Mouse (Mus musculus): ENCODE data around the gene Ttc21a. TPM values are rescaled to one million over a fixed set of nuclear protein-coding genes. Genes with fewer than 3 reads are reported as not detected.
A peak's percentile ranks its signal among the peaks of the same experiment; 100 is the strongest.
"Not testable (repeated sequence)": the region's sequence is repeated elsewhere in the genome, so short reads cannot be mapped to it uniquely, and the experiment has no call there.

Ttc21a gene
- polyA plus RNA-seq, 1 experiment from 2014 or later = 0.38 TPM

DNA sequence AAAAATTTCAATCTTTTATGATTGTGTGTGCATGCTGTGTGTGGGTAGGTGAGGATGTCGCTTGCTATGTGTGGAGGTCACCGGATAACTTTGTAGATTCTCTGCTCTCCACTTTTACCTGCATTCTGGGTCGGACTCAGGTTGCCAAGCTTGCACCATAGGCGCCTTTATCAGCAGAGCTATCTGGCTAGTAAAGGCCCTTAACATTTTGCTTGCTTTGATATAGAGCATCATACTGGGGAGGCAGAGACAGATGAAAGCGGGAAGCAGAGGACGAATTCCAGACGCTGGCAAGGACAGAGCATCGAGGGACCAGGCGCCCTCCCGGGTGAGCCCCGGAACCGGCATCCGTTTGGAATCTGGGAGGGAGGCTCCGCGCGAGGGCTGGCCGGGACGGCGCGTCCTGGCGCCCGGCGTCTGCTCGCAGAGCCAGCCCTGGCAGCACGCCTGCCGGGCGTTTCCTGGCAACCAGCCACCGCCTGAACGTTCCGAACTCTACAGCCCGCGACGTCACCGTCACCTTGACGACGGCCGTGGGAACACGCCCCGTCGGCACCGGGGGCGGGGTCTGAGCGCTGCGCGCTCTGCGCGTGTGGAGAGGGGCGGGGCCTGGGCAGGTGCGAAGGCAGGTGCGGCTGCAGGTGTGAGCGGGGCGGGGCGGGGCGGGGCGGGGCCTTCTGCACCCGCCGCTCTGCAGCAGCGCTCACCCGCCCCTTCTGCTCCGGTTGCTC, 73.5 kb downstream of the Ttc21a start:
- no peaks in the 10 kb centered on the region for H3K36me3 ChIP-seq
- H3K4me1 ChIP-seq = no peaks in the 10 kb centered on the region
- ATAC-seq (ENCODE audit: low FRiP score, low read depth) = peak; percentile 94
- peaks cover 7% of the 10 kb centered on the region; the same call in 1 of the 2 replicates for H3K9me3 ChIP-seq
- H3K4me3 ChIP-seq = peak overlapping the region; percentile 48
- peak overlapping the region; percentile 56 for H3K9ac ChIP-seq
- WGBS = 2% methylated on average over 54 of the region's 60 CpGs
- H3K4me2 ChIP-seq (replicated peaks) = peak overlapping the region; percentile 92
- H3K27me3 ChIP-seq (replicated peaks) = peaks cover 4% of the 10 kb centered on the region; the same call in 1 of the 2 replicates
- H3K27ac ChIP-seq = 0 out of 2 replicates have a peak overlapping the region, but pooled peaks have one; percentile 7

GRCm38 (mm10) chr9:120011533-120011932, 74.1 kb downstream of the Ttc21a start:
- Histone ChIP-seq H3K27ac (0 out of 2 replicates have a peak overlapping the region, but pooled peaks have one; percentile 7), H3K4me3 (peak overlapping the region; percentile 48), H3K4me1 (no peaks in the 10 kb centered on the region), H3K27me3 (replicated peaks) (peaks cover 4% of the 10 kb centered on the region; the same call in 1 of the 2 replicates), H3K36me3 (no peaks in the 10 kb centered on the region), H3K9me3 (peaks cover 7% of the 10 kb centered on the region; the same call in 1 of the 2 replicates), H3K4me2 (replicated peaks) (peak overlapping the region; percentile 92), H3K9ac (peak overlapping the region; percentile 56; the same call in 1 of the 2 replicates)
- ATAC-seq (ENCODE audit: low FRiP score, low read depth) = peak; percentile 70
- WGBS = under 1% methylated on average over 10 of the region's 10 CpGs

DNA sequence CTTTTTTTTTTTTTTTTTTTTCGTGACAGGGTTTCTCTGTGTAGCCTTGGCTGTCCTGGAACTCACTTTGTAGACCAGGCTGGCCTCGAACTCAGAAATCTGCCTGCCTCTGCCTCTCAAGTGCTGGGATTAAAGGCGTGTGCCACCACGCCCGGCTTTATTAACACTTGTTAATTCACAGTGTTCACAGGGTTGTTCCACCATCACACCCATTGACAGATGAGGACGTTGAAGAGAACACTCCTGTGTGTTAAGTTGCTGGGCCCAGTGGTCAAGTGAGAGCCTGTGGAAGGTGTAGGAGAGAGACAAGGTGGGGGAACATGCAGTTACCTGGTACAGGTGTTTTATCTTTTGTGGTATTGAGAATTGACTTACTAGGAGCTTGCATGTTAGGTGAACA, 74.8 kb downstream of the Ttc21a start:
- H3K4me1 ChIP-seq; H3K36me3 ChIP-seq; ATAC-seq (ENCODE audit: low FRiP score, low read depth); H3K27ac ChIP-seq; H3K4me3 ChIP-seq; H3K4me2 ChIP-seq (replicated peaks); H3K9me3 ChIP-seq; H3K27me3 ChIP-seq (replicated peaks); H3K9ac ChIP-seq: not testable (repeated sequence)
- 89% methylated on average over 6 of the region's 6 CpGs for WGBS

- Histone ChIP-seq H3K36me3 (no peaks in the 10 kb centered on the region), H3K9ac (no peak overlapping the region), H3K27ac (no peak overlapping the region), H3K9me3 (peaks cover 5% of the 10 kb centered on the region; the same call in 1 of the 2 replicates), H3K27me3 (replicated peaks) (peaks cover 4% of the 10 kb centered on the region; the same call in 1 of the 2 replicates), H3K4me1 (no peaks in the 10 kb centered on the region), H3K4me3 (no peak overlapping the region), H3K4me2 (replicated peaks) (no peak overlapping the region)
- no peak for ATAC-seq (ENCODE audit: low FRiP score, low read depth)
- WGBS = 84% methylated on average over 5 of the region's 5 CpGs
These were observed 75.4 kb downstream of the Ttc21a start for GRCm38 (mm10) chr9:120012781-120013180.

DNA sequence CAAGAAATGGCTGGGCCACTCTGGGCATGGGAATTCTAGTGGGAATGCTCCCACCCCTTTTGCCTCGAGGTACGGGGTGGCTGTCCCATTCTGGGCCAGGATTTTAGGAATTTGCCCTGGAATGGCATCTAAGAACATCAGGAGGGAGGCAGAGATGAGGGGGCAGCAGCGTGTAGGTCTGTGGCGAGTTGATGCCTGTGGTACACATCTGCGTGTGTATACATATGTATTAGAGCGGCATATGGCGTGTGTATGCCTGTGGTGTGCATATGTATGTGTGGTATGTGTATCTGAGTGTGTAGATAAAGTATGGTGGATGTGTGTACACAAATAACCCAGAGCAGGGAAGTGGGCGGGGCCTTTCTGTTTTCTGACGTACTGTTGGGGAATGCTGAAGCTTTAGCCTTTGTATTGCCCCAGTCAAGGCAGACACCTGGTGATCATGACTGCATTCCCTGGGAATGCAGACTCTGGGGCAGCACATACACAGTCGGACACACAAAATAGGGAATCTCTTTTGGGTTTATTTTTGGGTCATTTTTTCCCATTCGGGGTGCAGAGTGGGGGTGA, 75.9 kb downstream of the Ttc21a start:
- no peaks in the 10 kb centered on the region for H3K4me1 ChIP-seq
- no peak overlapping the region for H3K27ac ChIP-seq
- H3K4me2 ChIP-seq (replicated peaks) = no peak overlapping the region
- no peak overlapping the region for H3K9ac ChIP-seq
- H3K4me3 ChIP-seq = no peak overlapping the region
- H3K9me3 ChIP-seq = no peaks in the 10 kb centered on the region
- ATAC-seq (ENCODE audit: low FRiP score, low read depth) = no peak
- peaks cover 4% of the 10 kb centered on the region; the same call in 1 of the 2 replicates for H3K27me3 ChIP-seq (replicated peaks)
- 74% methylated on average over 11 of the region's 11 CpGs for WGBS
- no peaks in the 10 kb centered on the region for H3K36me3 ChIP-seq

DNA sequence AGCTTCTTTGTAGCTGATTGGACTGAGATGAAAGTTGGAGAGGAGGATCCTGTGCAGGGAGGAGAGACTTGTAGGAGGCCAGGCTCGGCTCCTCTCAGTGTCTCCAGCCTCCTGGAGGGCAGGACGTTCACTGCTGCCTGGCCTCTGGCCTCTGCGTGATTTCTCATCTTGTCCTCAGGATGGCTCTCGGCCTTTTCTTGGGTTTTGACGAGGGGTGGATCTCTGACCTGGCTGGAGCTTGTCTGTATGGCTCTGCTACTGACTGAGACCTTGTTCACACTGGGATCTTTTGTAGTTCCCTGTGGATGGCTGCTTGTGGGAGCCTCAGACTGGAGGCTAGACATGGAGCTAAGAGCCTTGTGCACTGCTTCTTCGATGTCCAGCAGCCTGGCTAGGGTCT, 77.4 kb downstream of the Ttc21a start:
- no peak overlapping the region for H3K9ac ChIP-seq
- WGBS = 57% methylated on average over 6 of the region's 6 CpGs
- peaks cover 2% of the 10 kb centered on the region; the same call in 1 of the 2 replicates for H3K27me3 ChIP-seq (replicated peaks)
- H3K4me2 ChIP-seq (replicated peaks) = no peak overlapping the region
- no peak overlapping the region for H3K4me3 ChIP-seq
- no peak overlapping the region for H3K27ac ChIP-seq
- H3K4me1 ChIP-seq = no peaks in the 10 kb centered on the region
- no peak for ATAC-seq (ENCODE audit: low FRiP score, low read depth)
- H3K9me3 ChIP-seq = no peaks in the 10 kb centered on the region
- H3K36me3 ChIP-seq = no peaks in the 10 kb centered on the region

GRCm38 (mm10) chr9:120016956-120017355, 79.5 kb downstream of the Ttc21a start:
- no peaks in the 10 kb centered on the region for H3K9me3 ChIP-seq
- H3K4me1 ChIP-seq = no peaks in the 10 kb centered on the region
- peak overlapping the region; percentile 13; the same call in 1 of the 2 replicates for H3K9ac ChIP-seq
- no peak overlapping the region for H3K4me3 ChIP-seq
- no peak for ATAC-seq (ENCODE audit: low FRiP score, low read depth)
- H3K27ac ChIP-seq = no peak overlapping the region
- no peak overlapping the region for H3K4me2 ChIP-seq (replicated peaks)
- H3K36me3 ChIP-seq = no peaks in the 10 kb centered on the region
- H3K27me3 ChIP-seq (replicated peaks) = no peaks in the 10 kb centered on the region
- 72% methylated on average over 10 of the region's 10 CpGs for WGBS

Other genes with a start within 250 kb of the Ttc21a start
- gene Scn10a, start 218.3 kb upstream of the Ttc21a start, polyA plus RNA-seq (2016; fragmentation: Nextera tagmentation; extraction: Ambion mirVana) = 3.0 and 6.7 TPM in 2 replicates
- 0.09 and 0.14 TPM in 2 replicates for gene Scn11a, start 112.2 kb upstream of the Ttc21a start, polyA plus RNA-seq (2016; fragmentation: Nextera tagmentation; extraction: Ambion mirVana)
- 63.1 and 67.7 TPM in 2 replicates for gene Wdr48, start 42.7 kb upstream of the Ttc21a start, polyA plus RNA-seq (2016; fragmentation: Nextera tagmentation; extraction: Ambion mirVana)
- gene Gorasp1, start within 50 bp of the Ttc21a start, polyA plus RNA-seq (2016; fragmentation: Nextera tagmentation; extraction: Ambion mirVana) = 22.6 and 23.8 TPM in 2 replicates
- gene Csrnp1, start 47.1 kb downstream of the Ttc21a start, polyA plus RNA-seq (2016; fragmentation: Nextera tagmentation; extraction: Ambion mirVana) = 2.4 and 2.7 TPM in 2 replicates
- 0.25 and 0.49 TPM in 2 replicates for gene Xirp1, start 86.0 kb downstream of the Ttc21a start, polyA plus RNA-seq (2016; fragmentation: Nextera tagmentation; extraction: Ambion mirVana)
- 7.4 and 7.8 TPM in 2 replicates for gene Cx3cr1, start 132.3 kb downstream of the Ttc21a start, polyA plus RNA-seq (2016; fragmentation: Nextera tagmentation; extraction: Ambion mirVana)
- gene Ccr8, start 154.5 kb downstream of the Ttc21a start, polyA plus RNA-seq (2016; fragmentation: Nextera tagmentation; extraction: Ambion mirVana) = not detected in 2 replicates
- 38.2 and 38.6 TPM in 2 replicates for gene Slc25a38, start 172.8 kb downstream of the Ttc21a start, polyA plus RNA-seq (2016; fragmentation: Nextera tagmentation; extraction: Ambion mirVana)
- 867 and 933 TPM in 2 replicates for gene Rpsa, start 190.1 kb downstream of the Ttc21a start, polyA plus RNA-seq (2016; fragmentation: Nextera tagmentation; extraction: Ambion mirVana)
- gene Mobp, start 212.1 kb downstream of the Ttc21a start, polyA plus RNA-seq (2016; fragmentation: Nextera tagmentation; extraction: Ambion mirVana) = 0.08 and 0.17 TPM in 2 replicates

Measured in neural tube, embryonic 12.5 days (tissue).